Mouse (Mus musculus): ENCODE data around the gene Mylip. TPM values are rescaled to one million over a fixed set of nuclear protein-coding genes. Genes with fewer than 3 reads are reported as not detected.

The Mylip gene
- total RNA-seq, 2 experiments from 2014 or later, result 26.1 to 31.4 TPM

GRCm38 (mm10) chr13:45390962-45391853 is 1.7 kb downstream of the Mylip start:
- DNase-seq (ENCODE audit: low spot score in 2 of 2), result no peak

- no peak for DNase-seq (ENCODE audit: low spot score in 2 of 2)
These were observed 2.4 kb downstream of the Mylip start for GRCm38 (mm10) chr13:45391854-45392454.

GRCm38 (mm10) chr13:45394221-45394768 is 4.8 kb downstream of the Mylip start:
- no peak for DNase-seq (ENCODE audit: low spot score in 2 of 2)

GRCm38 (mm10) chr13:45396724-45397123 is 7.2 kb downstream of the Mylip start:
- no peak for DNase-seq (ENCODE audit: low spot score in 2 of 2)

- DNase-seq (ENCODE audit: low spot score in 2 of 2), result no peak
These were observed 7.7 kb downstream of the Mylip start for GRCm38 (mm10) chr13:45397240-45397639.

GRCm38 (mm10) chr13:45397896-45398805 is 8.6 kb downstream of the Mylip start:
- DNase-seq (ENCODE audit: low spot score in 2 of 2), result no peak

GRCm38 (mm10) chr13:45400700-45401099 is 11.2 kb downstream of the Mylip start:
- no peak for DNase-seq (ENCODE audit: low spot score in 2 of 2)

- DNase-seq (ENCODE audit: low spot score in 2 of 2), result no peak
These were observed 12.3 kb downstream of the Mylip start for GRCm38 (mm10) chr13:45401816-45402215.

- DNase-seq (ENCODE audit: low spot score in 2 of 2), result no peak
These were observed 12.9 kb downstream of the Mylip start for GRCm38 (mm10) chr13:45402316-45403039.

- no peak for DNase-seq (ENCODE audit: low spot score in 2 of 2)
These were observed 14.7 kb downstream of the Mylip start for GRCm38 (mm10) chr13:45404269-45404668.

GRCm38 (mm10) chr13:45405194-45405810 is 15.8 kb downstream of the Mylip start:
- no peak for DNase-seq (ENCODE audit: low spot score in 2 of 2)

- DNase-seq (ENCODE audit: low spot score in 2 of 2), result no peak
These were observed 16.7 kb downstream of the Mylip start for GRCm38 (mm10) chr13:45406289-45406688.

- DNase-seq (ENCODE audit: low spot score in 2 of 2), result no peak
These were observed 17.2 kb downstream of the Mylip start for GRCm38 (mm10) chr13:45406703-45407102.

- no peak for DNase-seq (ENCODE audit: low spot score in 2 of 2)
These were observed 21.4 kb downstream of the Mylip start for GRCm38 (mm10) chr13:45410936-45411335.

- no peak for DNase-seq (ENCODE audit: low spot score in 2 of 2)
These were observed 23.5 kb downstream of the Mylip start for GRCm38 (mm10) chr13:45413066-45413465.

GRCm38 (mm10) chr13:45414031-45414430 is 24.5 kb downstream of the Mylip start:
- no peak for DNase-seq (ENCODE audit: low spot score in 2 of 2)

- DNase-seq (ENCODE audit: low spot score in 2 of 2), result no peak
These were observed 27.1 kb downstream of the Mylip start for GRCm38 (mm10) chr13:45416621-45417057.

- DNase-seq (ENCODE audit: low spot score in 2 of 2), result no peak
These were observed 29.4 kb downstream of the Mylip start for GRCm38 (mm10) chr13:45418986-45419385.

GRCm38 (mm10) chr13:45422251-45422650 is 32.7 kb downstream of the Mylip start:
- DNase-seq (ENCODE audit: low spot score in 2 of 2), result no peak

GRCm38 (mm10) chr13:45422709-45423108 is 33.2 kb downstream of the Mylip start:
- no peak for DNase-seq (ENCODE audit: low spot score in 2 of 2)
